Mouse (Mus musculus): ENCODE results near the gene Hamp2.

The Hamp2 gene

DNA sequence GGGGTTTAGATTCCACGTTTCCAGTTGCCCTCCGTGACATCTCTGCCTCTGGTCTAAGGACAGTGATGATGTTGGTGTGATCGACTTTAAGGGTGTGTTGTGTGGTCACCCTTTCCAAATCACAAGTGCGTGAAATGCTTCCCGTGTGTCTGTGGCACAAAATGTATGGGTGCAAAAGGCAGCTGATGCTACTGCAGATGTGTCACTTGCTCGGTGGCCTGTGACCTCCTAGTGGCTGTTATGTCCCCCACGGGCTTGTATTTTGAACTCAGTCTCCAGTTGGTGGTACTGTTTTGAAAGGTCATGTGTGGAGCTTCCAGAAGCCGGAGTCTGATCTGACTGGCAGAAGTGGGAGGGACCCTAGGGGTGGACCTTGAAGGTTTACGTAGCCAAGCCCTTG lies 32.7 kb downstream of the Hamp2 start:
- no peak for DNase-seq (ENCODE audit: low read depth, low spot score)

DNA sequence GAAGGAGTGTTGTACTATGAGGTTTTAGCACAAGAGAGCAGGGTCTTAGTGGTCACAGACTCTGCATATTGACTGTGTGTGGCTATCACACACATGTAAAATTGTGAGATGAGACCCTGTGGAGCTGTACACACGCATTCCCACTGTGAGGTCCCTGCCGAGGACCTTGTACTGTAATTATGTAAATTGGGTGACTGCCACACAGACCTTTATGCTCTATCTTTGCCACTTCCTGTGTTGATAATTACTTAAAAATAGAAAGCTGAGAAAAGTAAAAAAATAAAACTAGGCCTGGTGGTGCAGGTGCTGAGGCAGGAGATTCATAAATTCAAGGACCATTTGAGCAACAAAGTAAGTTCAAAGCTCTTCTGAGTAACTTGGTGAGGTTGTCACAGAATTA lies 33.8 kb downstream of the Hamp2 start:
- DNase-seq (ENCODE audit: low read depth, low spot score): peak; percentile 26

DNA sequence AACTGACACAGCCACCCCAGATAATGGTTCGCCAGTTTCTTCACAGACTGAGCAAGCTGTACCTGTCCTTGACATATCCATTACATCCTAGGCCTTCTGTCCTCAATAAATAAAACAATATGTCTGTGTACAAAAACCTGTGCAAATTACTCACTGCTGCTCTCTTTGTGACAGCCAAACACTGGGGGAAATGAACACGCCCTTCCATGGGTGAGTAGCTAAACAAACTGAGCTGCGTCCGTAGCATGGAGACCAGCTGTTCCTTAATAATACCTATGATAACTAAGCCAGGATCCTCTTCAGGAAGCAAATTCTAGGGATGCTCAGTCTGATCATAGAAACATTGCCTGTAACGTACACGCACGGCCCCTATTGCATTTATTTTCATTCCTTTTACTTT lies 35.7 kb downstream of the Hamp2 start:
- DNase-seq (ENCODE audit: low read depth, low spot score): no peak

DNA sequence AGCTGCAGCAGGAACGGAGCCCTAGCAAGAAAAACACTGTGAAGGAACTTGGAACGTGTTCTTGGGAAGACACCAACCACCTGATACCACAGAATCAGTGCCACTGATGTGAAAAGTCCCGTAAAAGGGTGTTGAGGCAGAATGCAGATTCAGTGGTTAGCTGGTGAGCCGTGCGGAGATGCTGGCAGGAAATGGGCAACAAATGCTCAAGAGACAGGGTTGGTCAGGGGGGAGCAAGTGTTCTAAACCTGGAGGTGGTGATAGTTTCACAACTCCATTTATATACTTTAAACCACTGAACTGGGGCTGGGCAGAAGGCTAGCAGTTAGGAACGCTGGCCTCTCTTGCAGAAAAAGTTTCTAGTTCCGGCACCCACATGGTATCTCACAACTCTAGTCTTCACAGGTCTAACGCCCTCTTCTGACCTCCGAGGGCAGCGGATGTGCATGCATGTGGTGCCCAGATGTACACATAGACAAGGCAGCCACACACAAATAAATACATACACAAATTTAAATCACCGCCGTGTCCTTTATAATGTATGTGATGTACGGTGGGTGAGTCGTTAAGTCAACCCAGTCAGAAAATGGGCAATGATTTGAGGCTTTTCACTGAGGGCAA lies 36.8 kb downstream of the Hamp2 start:
- DNase-seq (ENCODE audit: low read depth, low spot score): peak; percentile 61

DNA sequence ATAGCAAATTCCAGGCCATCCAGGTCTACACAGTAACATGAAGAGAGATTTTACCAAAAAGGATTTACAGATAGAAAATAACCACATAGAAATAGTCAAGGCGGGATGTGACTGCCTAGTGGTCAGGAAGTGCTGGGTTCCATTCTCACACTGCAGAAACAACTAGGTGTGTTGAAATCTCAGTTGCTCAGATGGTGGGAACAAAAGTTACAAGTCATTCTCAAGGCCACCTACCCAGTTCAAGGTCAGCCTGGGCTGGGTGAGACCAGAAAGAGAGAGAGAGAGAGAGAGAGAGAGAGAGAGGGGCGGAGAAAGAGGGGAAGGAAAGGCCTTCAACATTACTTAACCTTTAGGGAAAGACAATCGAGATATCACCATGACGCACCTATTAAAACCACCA lies 37.6 kb downstream of the Hamp2 start:
- no peak for DNase-seq (ENCODE audit: low read depth, low spot score)

DNA sequence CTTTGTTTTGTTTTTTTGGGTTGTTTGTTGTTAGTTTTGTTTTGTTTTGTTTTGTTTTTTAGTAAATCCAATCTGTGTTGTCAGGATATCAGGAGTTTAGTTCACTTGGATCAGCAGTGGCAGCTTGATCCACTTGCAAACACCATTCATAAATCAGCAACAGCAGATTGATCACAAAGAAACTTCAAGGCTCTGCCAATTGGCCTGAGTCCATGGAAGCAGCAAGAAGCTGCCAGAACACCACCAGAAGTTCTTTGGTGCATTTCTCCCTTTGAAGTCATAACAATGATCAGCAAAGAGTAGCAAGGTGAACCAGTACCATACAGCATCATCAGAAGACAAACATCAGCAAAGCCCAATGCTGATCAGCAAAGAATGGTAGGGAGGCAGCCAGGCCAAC lies 40.4 kb downstream of the Hamp2 start:
- DNase-seq (ENCODE audit: low read depth, low spot score): no peak

DNA sequence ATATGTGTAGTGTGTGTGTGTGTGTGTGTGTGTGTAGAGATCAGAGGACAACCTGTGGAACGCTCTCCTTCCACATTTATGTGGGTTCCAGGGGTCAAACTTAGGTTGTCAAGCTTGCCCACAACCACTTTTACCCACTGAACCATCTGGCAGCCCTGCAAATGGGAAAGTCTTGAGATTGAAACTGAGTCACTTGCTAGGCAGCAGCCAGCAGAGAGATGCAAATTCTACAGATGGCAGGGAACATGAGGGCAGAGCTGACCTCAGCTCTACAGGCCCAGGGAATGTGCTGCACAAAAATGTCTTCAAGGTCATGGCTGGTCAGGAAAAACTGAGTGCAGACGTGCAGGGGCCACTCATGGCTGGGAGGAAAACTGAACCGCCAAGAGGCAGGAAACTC lies 43.1 kb downstream of the Hamp2 start:
- no peak for DNase-seq (ENCODE audit: low read depth, low spot score)

DNA sequence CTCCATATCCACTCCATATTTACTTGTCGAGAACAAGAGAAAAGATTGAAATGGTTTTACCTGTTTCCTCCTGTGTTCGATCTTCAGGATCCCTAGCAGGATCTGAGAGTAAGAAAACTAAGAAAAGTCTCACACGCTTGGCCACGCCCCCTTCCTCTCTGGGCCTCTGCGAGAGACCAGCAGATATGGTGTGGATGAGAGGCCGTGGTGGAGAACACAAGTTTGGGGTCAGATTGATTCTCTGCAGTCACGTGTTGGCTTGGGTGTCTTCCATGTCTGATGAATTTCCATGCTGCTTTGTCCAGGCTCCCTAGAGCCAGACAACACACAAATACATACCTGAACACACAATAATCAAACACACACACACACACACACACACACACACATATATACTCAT lies 44.3 kb downstream of the Hamp2 start, which contains the start of gene Cd22:
TSS of gene Cd22 (minus strand) at position 167 of the 400 bp plus-strand sequence.
- DNase-seq (ENCODE audit: low read depth, low spot score): peak; percentile 41

DNA sequence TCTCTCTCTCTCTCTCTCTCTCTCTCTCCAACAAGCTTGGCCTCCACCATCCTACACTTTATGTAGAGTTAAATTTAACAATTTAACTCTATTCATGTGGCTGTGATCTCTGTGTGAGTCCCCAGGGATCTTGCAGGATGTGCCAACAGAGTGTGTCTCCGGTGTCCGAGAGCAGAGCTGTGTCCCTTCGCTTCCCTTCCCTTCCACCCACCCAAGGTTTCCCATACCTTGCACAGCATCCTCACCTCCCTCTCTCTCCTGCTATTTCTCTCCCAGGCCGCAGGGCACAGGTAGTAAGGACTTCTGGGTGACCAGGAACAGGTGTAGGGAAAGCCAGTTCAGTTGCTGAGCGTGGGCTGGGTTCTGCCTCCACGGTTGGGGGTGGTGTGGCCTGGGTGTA lies 45.5 kb downstream of the Hamp2 start:
- DNase-seq (ENCODE audit: low read depth, low spot score): no peak

DNA sequence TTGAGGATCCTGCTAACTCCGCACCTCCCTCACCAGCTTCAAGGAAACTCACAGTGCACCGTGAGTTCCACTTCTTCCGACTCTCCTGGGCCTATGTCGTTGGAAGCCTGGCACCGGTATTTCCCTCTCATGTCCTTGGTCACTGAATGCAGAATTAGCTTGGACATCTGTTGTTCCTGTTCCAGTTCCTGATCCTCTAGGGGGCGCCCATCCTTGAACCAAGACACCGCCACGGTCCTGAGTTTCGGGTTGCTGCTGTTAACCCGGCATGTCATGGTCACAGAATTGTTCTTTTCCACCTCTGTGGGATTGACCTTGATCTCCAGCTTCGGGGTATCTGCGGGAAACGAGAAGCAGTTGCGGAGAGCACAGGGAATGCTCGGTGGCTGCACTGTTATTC lies 51.4 kb downstream of the Hamp2 start:
- DNase-seq (ENCODE audit: low read depth, low spot score): peak; percentile 82

Measured in CD4-positive, CD25-positive, alpha-beta regulatory T cell, adult 2 months (primary cell).